Mouse (Mus musculus) myocyte (in vitro differentiated cells): Measurements from ENCODE around the gene Ptprm.

ENCODE experiments used
- MYOD1 ChIP-seq, 3 experiments: IDR thresholded peaks; one replicate each; pipeline ENCODE4 v1.6.1; 2011; ENCODE audit warnings: control low read depth in 2 of 3, low read depth in 2 of 3, mild to moderate bottlenecking in 2 of 3, moderate library complexity in 1 of 3; ENCODE audit not compliant: insufficient read length in 2 of 3, control insufficient read depth in 1 of 3
- POLR2A ChIP-seq: IDR thresholded peaks from one replicate; pipeline ENCODE4 v1.6.1; 2011; ENCODE audit warnings: low read depth, mild to moderate bottlenecking, control low read depth, moderate library complexity; ENCODE audit not compliant: insufficient read length
- POLR2AphosphoS2 ChIP-seq: IDR thresholded peaks from one replicate; pipeline ENCODE4 v1.6.1; 2011; ENCODE audit warnings: low read depth, control low read depth; ENCODE audit not compliant: insufficient read length

DNA sequence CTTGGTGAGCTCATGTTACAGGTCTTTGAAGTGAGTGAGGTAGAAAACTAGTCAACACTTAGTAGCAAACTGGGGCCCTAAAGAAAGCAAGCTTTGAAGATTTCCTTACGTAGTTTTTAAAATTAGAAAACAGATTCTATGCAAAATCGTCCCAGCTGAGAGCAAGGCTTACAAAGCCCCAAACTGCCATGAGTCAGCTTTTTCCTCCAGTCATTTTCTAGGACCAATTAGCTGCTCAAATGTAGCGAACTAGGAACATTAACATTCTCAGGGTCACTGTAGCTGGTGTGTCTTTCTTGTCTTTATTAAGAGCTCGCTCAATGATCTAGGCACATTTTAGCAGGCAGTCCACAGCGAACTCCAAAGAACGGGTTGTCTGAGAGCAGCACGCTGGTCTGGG is 153.1 kb downstream of the Ptprm start:
- TF ChIP-seq MYOD1 (IDR thresholded peaks at IDR 0.05; ENCODE audit: control insufficient read depth in 1 of 3, insufficient read length in 2 of 3, low read depth in 2 of 3): no peak
- no peak for TF ChIP-seq POLR2A
- no peak for TF ChIP-seq POLR2AphosphoS2
